Mouse (Mus musculus) neural tube, embryonic 13.5 days (tissue): Measurements from ENCODE around the gene Olfr126. TPM values are rescaled to one million over a fixed set of nuclear protein-coding genes. Genes with fewer than 3 reads are reported as not detected.

Experiments
- ATAC-seq: fragments of 200-750 bp; cut with Nextera tagmentation; 2 replicates; pipeline ENCODE4 v1.8.0; 2017; ENCODE audit warnings: low read depth, mild to moderate bottlenecking, moderate TSS enrichment, moderate library complexity
- H3K27ac ChIP-seq: fragments of 300-500 bp; sonication (generic); replicated peaks from 2 replicates; pipeline ENCODE4 v1.5.1; 2015; ENCODE audit warnings: moderate library complexity, mild to moderate bottlenecking, inconsistent platforms
- H3K27me3 ChIP-seq: fragments of 300-500 bp; sonication (generic); 2 replicates; pipeline ENCODE4 v1.6.1; 2015; ENCODE audit warnings: mild to moderate bottlenecking, inconsistent platforms
- H3K36me3 ChIP-seq: fragments of 300-500 bp; sonication (generic); 2 replicates; pipeline ENCODE4 v1.6.1; 2015; ENCODE audit warnings: mild to moderate bottlenecking, inconsistent platforms
- H3K4me1 ChIP-seq: fragments of 300-500 bp; sonication (generic); replicated peaks from 2 replicates; pipeline ENCODE4 v1.6.1; 2015; ENCODE audit warnings: inconsistent platforms
- H3K4me2 ChIP-seq: fragments of 300-500 bp; sonication (generic); 2 replicates; pipeline ENCODE4 v1.6.1; 2015; ENCODE audit warnings: inconsistent platforms, mild to moderate bottlenecking, moderate library complexity
- H3K4me3 ChIP-seq: fragments of 300-500 bp; sonication (generic); 2 replicates; pipeline ENCODE4 v1.5.1; 2015; ENCODE audit warnings: mild to moderate bottlenecking, inconsistent platforms
- H3K9ac ChIP-seq: fragments of 300-500 bp; sonication (generic); 2 replicates; pipeline ENCODE4 v1.6.1; 2015; ENCODE audit warnings: moderate library complexity, mild to moderate bottlenecking, inconsistent platforms
- H3K9me3 ChIP-seq: fragments of 300-500 bp; sonication (generic); 2 replicates; pipeline ENCODE4 v1.6.1; 2016; ENCODE audit warnings: inconsistent platforms
- WGBS: fragments of 180-500 bp; shearing (Covaris S2); methylation state at CpG from one replicate; pipeline ENCODE4 v1.1.7; 2015; 5-methylcytosine and 5-hydroxymethylcytosine counted together
- polyA plus RNA-seq: library from polyadenylated mRNA; unstranded; fragments of >200 nt; fragmentation: Nextera tagmentation; extraction: Ambion mirVana; gene quantifications from 2 replicates; pipeline ENCODE4 v1.2.1, GENCODE M21; 2015

Gene Olfr126
- polyA plus RNA-seq = not detected in 2 replicates

DNA sequence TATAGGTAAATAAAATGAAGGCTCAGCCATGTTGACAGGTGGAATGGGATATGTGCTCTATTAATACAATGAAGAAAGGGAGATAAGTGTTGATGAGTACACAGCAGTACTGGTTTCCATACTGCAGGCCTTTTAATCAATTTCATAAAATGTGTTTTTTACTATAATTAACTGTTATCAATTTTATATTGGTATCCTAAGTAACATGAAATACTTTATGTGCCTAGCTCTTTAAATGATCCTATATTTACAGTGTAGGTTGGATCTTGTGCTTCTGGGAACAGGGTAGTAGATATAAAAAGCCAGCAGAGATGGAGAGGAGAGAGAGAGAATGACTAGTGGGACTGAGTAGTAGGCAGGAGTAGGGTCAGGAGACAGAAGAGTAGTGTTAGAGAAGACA is at the start of gene Olfr126:
Olfr126 (plus strand) TSS at position 301 of the 400 bp plus-strand sequence.
- no peak for ATAC-seq
- Histone ChIP-seq H3K4me3 (no peak within 1 kb of the TSS), H3K27me3 (no peaks in the 10 kb centered on the region)

GRCm38 (mm10) chr17:37799588-37799987 is 47.7 kb upstream of the Olfr126 start, which contains the start of gene Olfr124:
Olfr124 (plus strand) TSS chr17:37799888.
- no peaks in the 10 kb centered on the region for H3K36me3 ChIP-seq
- no peaks in the 10 kb centered on the region for H3K4me1 ChIP-seq
- no peak for ATAC-seq
- H3K4me3 ChIP-seq = no peak within 1 kb of the TSS
- H3K9me3 ChIP-seq = no peaks in the 10 kb centered on the region
- WGBS = 87% methylated on average over 3 of the region's 3 CpGs
- no peaks in the 10 kb centered on the region for H3K27me3 ChIP-seq
- no peak within 1 kb of the TSS for H3K27ac ChIP-seq
- no peak within 1 kb of the TSS for H3K9ac ChIP-seq
- H3K4me2 ChIP-seq = no peak within 1 kb of the TSS

More for the DNA sequence above, at the start of gene Olfr126:
- H3K4me1 ChIP-seq = no peaks in the 10 kb centered on the region
- no peak within 1 kb of the TSS for H3K9ac ChIP-seq
- H3K9me3 ChIP-seq = no peaks in the 10 kb centered on the region
- H3K27ac ChIP-seq = no peak within 1 kb of the TSS
- no peak within 1 kb of the TSS for H3K4me2 ChIP-seq
- no peaks in the 10 kb centered on the region for H3K36me3 ChIP-seq

DNA sequence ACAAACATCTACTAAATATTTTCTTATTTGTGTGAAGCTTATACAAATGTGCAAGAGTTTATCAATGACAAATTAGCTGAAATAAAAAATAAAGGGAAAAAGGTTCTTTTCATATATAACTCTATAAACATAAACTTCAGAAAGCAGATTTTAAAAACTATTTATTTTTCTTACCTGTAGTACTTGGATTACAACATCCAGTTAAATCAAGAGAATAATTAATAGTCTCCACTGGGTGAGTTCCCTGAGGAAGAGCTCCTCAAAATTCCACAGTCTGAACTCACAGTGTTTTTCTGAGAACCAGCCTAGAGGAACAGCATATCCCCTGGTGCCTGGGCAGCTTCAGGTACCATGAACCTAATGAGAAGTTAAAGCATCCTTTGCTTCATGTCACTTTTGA is 14.6 kb upstream of the Olfr126 start, which contains the start of gene Olfr125:
Olfr125 (plus strand) TSS at position 301 of the 400 bp plus-strand sequence.
- Histone ChIP-seq H3K4me1 (no peaks in the 10 kb centered on the region), H3K9me3 (no peaks in the 10 kb centered on the region), H3K27ac (no peak within 1 kb of the TSS), H3K9ac (no peak within 1 kb of the TSS), H3K4me3 (no peak within 1 kb of the TSS), H3K4me2 (no peak within 1 kb of the TSS), H3K36me3 (no peaks in the 10 kb centered on the region), H3K27me3 (no peaks in the 10 kb centered on the region)
- no peak for ATAC-seq

DNA sequence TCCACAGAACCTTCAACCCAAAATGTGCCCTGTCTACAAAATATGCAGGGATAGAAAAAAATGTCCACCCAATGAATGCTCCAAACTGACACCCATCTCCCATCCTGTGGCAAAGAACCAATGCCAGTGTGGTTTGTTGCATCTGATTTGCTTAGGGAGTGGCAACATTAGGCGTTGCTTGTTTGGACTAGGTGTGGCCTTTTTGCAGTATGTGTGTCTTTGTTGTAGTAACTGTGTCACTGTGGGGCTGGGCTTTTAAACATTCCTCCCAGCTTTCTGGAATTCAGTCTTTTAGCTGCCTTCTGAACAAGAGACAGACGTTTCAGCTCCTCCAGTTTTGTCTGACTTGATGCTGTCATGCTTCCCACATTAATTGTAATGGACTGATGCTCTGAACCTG is 16.6 kb downstream of the Olfr126 start:
- H3K4me1 ChIP-seq = no peaks in the 10 kb centered on the region
- no peak for ATAC-seq
- WGBS = 83% methylated on average over 2 of the region's 2 CpGs
- H3K36me3 ChIP-seq = no peaks in the 10 kb centered on the region
- no peaks in the 10 kb centered on the region for H3K9me3 ChIP-seq
- no peak overlapping the region for H3K4me3 ChIP-seq
- H3K4me2 ChIP-seq = no peak overlapping the region
- no peak overlapping the region for H3K27ac ChIP-seq
- H3K27me3 ChIP-seq = no peaks in the 10 kb centered on the region
- no peak overlapping the region for H3K9ac ChIP-seq

DNA sequence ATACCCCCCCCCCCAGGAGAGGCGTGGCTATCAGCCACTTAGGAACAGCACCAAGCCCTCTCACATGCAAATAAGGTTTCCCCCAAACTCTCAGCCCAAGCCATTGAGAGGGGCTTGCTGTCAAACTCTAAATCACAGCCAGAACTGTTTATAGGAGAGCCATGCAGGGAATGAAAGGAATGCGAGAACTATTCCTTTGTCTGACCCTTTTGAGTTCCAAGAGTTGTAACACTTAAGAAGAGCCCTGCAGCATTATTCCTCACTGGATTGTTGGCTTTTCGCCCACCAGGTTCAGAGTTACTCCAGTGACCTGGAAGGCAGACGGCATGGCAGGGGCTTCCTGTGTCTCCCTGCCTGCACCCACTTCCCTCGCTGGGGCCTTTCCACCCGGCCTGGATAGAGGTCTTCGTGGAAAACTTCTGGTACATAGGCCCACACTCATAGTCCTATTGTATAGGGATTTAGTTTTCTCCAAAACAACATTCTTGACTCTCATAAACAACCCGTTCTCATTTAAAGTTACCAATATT is 22.5 kb downstream of the Olfr126 start:
- H3K9me3 ChIP-seq = no peaks in the 10 kb centered on the region
- 10% methylated on average over 8 of the region's 8 CpGs for WGBS

DNA sequence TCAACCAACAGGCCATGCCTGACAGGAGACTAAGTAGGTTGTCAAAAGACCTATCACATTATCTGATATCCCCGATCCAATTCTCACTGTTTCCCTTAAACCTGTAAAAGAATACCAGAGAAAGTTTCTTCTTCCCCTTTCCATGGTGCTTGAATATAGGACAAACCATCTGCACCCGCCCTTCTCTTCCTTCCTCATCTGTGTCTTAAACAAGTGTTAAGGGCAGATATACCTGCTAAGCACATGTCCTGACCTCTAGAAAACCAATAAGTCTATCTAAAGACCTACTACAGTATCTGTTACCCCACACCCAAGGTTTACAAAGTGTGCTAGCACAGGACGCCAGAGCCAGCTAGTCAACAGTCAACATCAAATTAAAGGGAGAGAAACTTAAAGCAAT is 26.5 kb downstream of the Olfr126 start:
- ATAC-seq = no peak
- no peak overlapping the region for H3K27ac ChIP-seq
- WGBS = 88% methylated on average over 3 of the region's 3 CpGs
- H3K4me2 ChIP-seq = no peak overlapping the region
- H3K27me3 ChIP-seq = no peaks in the 10 kb centered on the region
- peaks cover 5% of the 10 kb centered on the region; the same call in 1 of the 2 replicates for H3K4me1 ChIP-seq
- H3K36me3 ChIP-seq = no peaks in the 10 kb centered on the region
- H3K9ac ChIP-seq = no peak overlapping the region
- H3K9me3 ChIP-seq = no peaks in the 10 kb centered on the region
- H3K4me3 ChIP-seq = no peak overlapping the region

More for the DNA sequence above, 22.5 kb downstream of the Olfr126 start:
- ATAC-seq = no peak
- Histone ChIP-seq H3K4me3 (no peak overlapping the region), H3K4me1 (peaks cover 5% of the 10 kb centered on the region; the same call in 1 of the 2 replicates), H3K4me2 (no peak overlapping the region), H3K36me3 (no peaks in the 10 kb centered on the region), H3K27me3 (no peaks in the 10 kb centered on the region), H3K27ac (no peak overlapping the region), H3K9ac (no peak overlapping the region)

DNA sequence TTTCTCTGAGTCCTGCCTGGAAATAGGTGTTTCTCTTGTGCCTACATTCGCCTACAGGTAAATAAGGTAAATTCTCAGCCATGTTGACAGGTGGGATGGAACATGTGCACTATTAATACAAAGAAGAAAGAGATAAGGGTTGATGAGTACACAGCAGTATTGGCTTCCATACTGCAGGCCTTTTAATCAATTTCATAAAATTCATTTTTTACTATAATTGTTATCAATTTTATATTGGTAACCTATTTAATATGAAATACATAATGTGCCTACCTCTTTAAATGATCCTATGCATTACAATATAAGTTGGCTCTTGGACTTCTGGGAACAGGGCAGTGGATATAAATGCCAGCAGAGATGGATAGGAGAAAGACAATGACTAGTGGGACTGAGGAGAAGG is 52.9 kb downstream of the Olfr126 start, which contains the start of gene Olfr127:
Olfr127 (plus strand) TSS at position 301 of the 400 bp plus-strand sequence.
- 83% methylated on average over 1 of the region's 1 CpGs for WGBS
- no peaks in the 10 kb centered on the region for H3K4me1 ChIP-seq
- no peaks in the 10 kb centered on the region for H3K9me3 ChIP-seq
- ATAC-seq = no peak
- no peak within 1 kb of the TSS for H3K9ac ChIP-seq
- no peaks in the 10 kb centered on the region for H3K36me3 ChIP-seq
- no peak within 1 kb of the TSS for H3K4me2 ChIP-seq
- H3K27ac ChIP-seq = no peak within 1 kb of the TSS
- H3K27me3 ChIP-seq = no peaks in the 10 kb centered on the region
- no peak within 1 kb of the TSS for H3K4me3 ChIP-seq

Other genes starting within 250 kb of the Olfr126 start
- gene Olfr115, start 220.4 kb upstream of the Olfr126 start, polyA plus RNA-seq = not detected in 2 replicates
- gene Olfr116, start 220.3 kb upstream of the Olfr126 start, polyA plus RNA-seq = not detected in 2 replicates
- gene Olfr117, start 183.7 kb upstream of the Olfr126 start, polyA plus RNA-seq = not detected in 2 replicates
- not detected in 2 replicates for gene Olfr118, start 180.5 kb upstream of the Olfr126 start, polyA plus RNA-seq
- not detected in 2 replicates for gene Olfr119, start 150.9 kb upstream of the Olfr126 start, polyA plus RNA-seq
- not detected in 2 replicates for gene Olfr120, start 125.7 kb upstream of the Olfr126 start, polyA plus RNA-seq
- gene Olfr121, start 98.6 kb upstream of the Olfr126 start, polyA plus RNA-seq = not detected in 2 replicates
- not detected in 2 replicates for gene Olfr122, start 78.9 kb upstream of the Olfr126 start, polyA plus RNA-seq
- gene Olfr123, start 54.0 kb upstream of the Olfr126 start, polyA plus RNA-seq = not detected in 2 replicates
- gene Olfr124, start 47.6 kb upstream of the Olfr126 start, polyA plus RNA-seq = not detected in 2 replicates
- gene Olfr125, start 14.5 kb upstream of the Olfr126 start, polyA plus RNA-seq = not detected in 2 replicates
- not detected in 2 replicates for gene Olfr127, start 53.0 kb downstream of the Olfr126 start, polyA plus RNA-seq
- gene Olfr128, start 73.1 kb downstream of the Olfr126 start, polyA plus RNA-seq = not detected in 2 replicates
- gene Olfr761, start 105.6 kb downstream of the Olfr126 start, polyA plus RNA-seq = not detected in 2 replicates
- not detected in 2 replicates for gene Olfr129, start 212.6 kb downstream of the Olfr126 start, polyA plus RNA-seq
- not detected in 2 replicates for gene Olfr130, start 216.4 kb downstream of the Olfr126 start, polyA plus RNA-seq
- not detected in 2 replicates for gene Olfr131, start 241.2 kb downstream of the Olfr126 start, polyA plus RNA-seq